Mouse (Mus musculus): Measurements from ENCODE around the gene Casp3.

- TF ChIP-seq CTCF (IDR thresholded peaks at IDR 0.05; ENCODE audit: low read depth, low read length) (peak; percentile 15; the same call in 1 of the 2 replicates), POLR2A (IDR thresholded peaks at IDR 0.05; ENCODE audit: extremely low read depth, insufficient read depth, low read length) (no peak)
Measured at GRCm38 (mm10) chr8:46639010-46639571, 22.0 kb downstream of the Casp3 start.

Data from liver, adult 2 months (tissue).